Mouse (Mus musculus): ENCODE results near the gene Amacr. TPM values are rescaled to one million over a fixed set of nuclear protein-coding genes. Genes with fewer than 3 reads are reported as not detected.

The Amacr gene
- total and polyA plus RNA-seq, 3 experiments: 2.7 to 7.5 (median 4.7) TPM

GRCm38 (mm10) chr15:11037711-11038110 lies 56.2 kb downstream of the Amacr start, which contains the start of gene Rxfp3:
Gene Rxfp3 (minus strand): TSS chr15:11037991.
- Histone ChIP-seq H3K27me3 (ENCODE audit: insufficient read depth, low read length) (peaks cover 12% of the 10 kb centered on the region; the same call in 1 of the 2 replicates), H3K4me3 (ENCODE audit: low read depth, low read length) (no peak within 1 kb of the TSS)
- ATAC-seq (ENCODE audit: extremely low read depth, insufficient number of reproducible peaks, low FRiP score, poor library complexity, severe bottlenecking): no peak

GRCm38 (mm10) chr15:11038476-11038875 lies 56.9 kb downstream of the Amacr start:
- no peak for TF ChIP-seq GATA2 (IDR thresholded peaks at IDR 0.05; ENCODE audit: borderline replicate concordance, low read depth, low read length)
- TF ChIP-seq CTCF (IDR thresholded peaks at IDR 0.05; ENCODE audit: low read depth, low read length): peak; percentile 48; the same call in 1 of the 2 replicates
- Histone ChIP-seq H3K4me1 (ENCODE audit: insufficient read depth, low read depth, low read length) (peaks cover 4% of the 10 kb centered on the region; the same call in 1 of the 2 replicates), H3K4me3 (ENCODE audit: low read depth, low read length) (no peak overlapping the region), H3K27me3 (ENCODE audit: insufficient read depth, low read length) (peaks cover 12% of the 10 kb centered on the region; the same call in 1 of the 2 replicates), H3K9me3 (replicated peaks) (no peaks in the 10 kb centered on the region), H3K36me3 (replicated peaks) (no peaks in the 10 kb centered on the region)
- DNase-seq (ENCODE audit: low spot score): no peak
- no peak for ATAC-seq (ENCODE audit: extremely low read depth, insufficient number of reproducible peaks, low FRiP score, poor library complexity, severe bottlenecking)

More at GRCm38 (mm10) chr15:11037711-11038110, 56.2 kb downstream of the Amacr start, which contains the start of gene Rxfp3:
- DNase-seq (ENCODE audit: low spot score): no peak
- TF ChIP-seq CTCF (IDR thresholded peaks at IDR 0.05; ENCODE audit: low read depth, low read length) (no peak), TAL1 (conservative IDR thresholded peaks at IDR 0.05; ENCODE audit: low read depth, low read length) (no peak), POLR2AphosphoS5 (IDR thresholded peaks at IDR 0.05; ENCODE audit: insufficient replicate concordance, low read depth, low read length) (no peak), GATA2 (IDR thresholded peaks at IDR 0.05; ENCODE audit: borderline replicate concordance, low read depth, low read length) (no peak), GATA1 (IDR thresholded peaks at IDR 0.05; ENCODE audit: borderline replicate concordance, low read length) (no peak)
- Histone ChIP-seq H3K9me3 (replicated peaks) (no peaks in the 10 kb centered on the region), H3K4me1 (ENCODE audit: insufficient read depth, low read depth, low read length) (peaks cover 4% of the 10 kb centered on the region; the same call in 1 of the 2 replicates), H3K36me3 (replicated peaks) (no peaks in the 10 kb centered on the region)

GRCm38 (mm10) chr15:11040067-11040466 lies 58.5 kb downstream of the Amacr start:
- H3K36me3 ChIP-seq (replicated peaks): no peaks in the 10 kb centered on the region
- peaks cover 12% of the 10 kb centered on the region; the same call in 1 of the 2 replicates for H3K27me3 ChIP-seq (ENCODE audit: insufficient read depth, low read length)
- no peak overlapping the region for H3K4me3 ChIP-seq (ENCODE audit: low read depth, low read length)
- H3K9me3 ChIP-seq (replicated peaks): no peaks in the 10 kb centered on the region
- ATAC-seq (ENCODE audit: extremely low read depth, insufficient number of reproducible peaks, low FRiP score, poor library complexity, severe bottlenecking) (no peak), DNase-seq (ENCODE audit: low spot score) (no peak)
- peaks cover 4% of the 10 kb centered on the region; the same call in 1 of the 2 replicates for H3K4me1 ChIP-seq (ENCODE audit: insufficient read depth, low read depth, low read length)
- TF ChIP-seq GATA1 (IDR thresholded peaks at IDR 0.05; ENCODE audit: borderline replicate concordance, low read length): no peak
- TF ChIP-seq GATA2 (IDR thresholded peaks at IDR 0.05; ENCODE audit: borderline replicate concordance, low read depth, low read length): no peak

- H3K9me3 ChIP-seq (replicated peaks): no peaks in the 10 kb centered on the region
- no peak for ATAC-seq (ENCODE audit: extremely low read depth, insufficient number of reproducible peaks, low FRiP score, poor library complexity, severe bottlenecking)
- no peak for DNase-seq (ENCODE audit: low spot score)
- TF ChIP-seq TAL1 (conservative IDR thresholded peaks at IDR 0.05; ENCODE audit: low read depth, low read length): no peak
- TF ChIP-seq GATA1 (IDR thresholded peaks at IDR 0.05; ENCODE audit: borderline replicate concordance, low read length): no peak
- no peak for TF ChIP-seq CTCF (IDR thresholded peaks at IDR 0.05; ENCODE audit: low read depth, low read length)
- no peak for TF ChIP-seq POLR2AphosphoS5 (IDR thresholded peaks at IDR 0.05; ENCODE audit: insufficient replicate concordance, low read depth, low read length)
- TF ChIP-seq GATA2 (IDR thresholded peaks at IDR 0.05; ENCODE audit: borderline replicate concordance, low read depth, low read length): no peak
- H3K4me1 ChIP-seq (ENCODE audit: insufficient read depth, low read depth, low read length): peaks cover 4% of the 10 kb centered on the region; the same call in 1 of the 2 replicates
- no peak overlapping the region for H3K4me3 ChIP-seq (ENCODE audit: low read depth, low read length)
- H3K36me3 ChIP-seq (replicated peaks): no peaks in the 10 kb centered on the region
- H3K27me3 ChIP-seq (ENCODE audit: insufficient read depth, low read length): peaks cover 11% of the 10 kb centered on the region; the same call in 1 of the 2 replicates
Observed at GRCm38 (mm10) chr15:11041229-11041628, 59.7 kb downstream of the Amacr start.

GRCm38 (mm10) chr15:11042828-11043227 lies 61.3 kb downstream of the Amacr start:
- ATAC-seq (ENCODE audit: extremely low read depth, insufficient number of reproducible peaks, low FRiP score, poor library complexity, severe bottlenecking): no peak
- TF ChIP-seq GATA2 (IDR thresholded peaks at IDR 0.05; ENCODE audit: borderline replicate concordance, low read depth, low read length) (no peak), TAL1 (conservative IDR thresholded peaks at IDR 0.05; ENCODE audit: low read depth, low read length) (no peak), CTCF (IDR thresholded peaks at IDR 0.05; ENCODE audit: low read depth, low read length) (no peak), POLR2AphosphoS5 (IDR thresholded peaks at IDR 0.05; ENCODE audit: insufficient replicate concordance, low read depth, low read length) (no peak), GATA1 (IDR thresholded peaks at IDR 0.05; ENCODE audit: borderline replicate concordance, low read length) (no peak)
- Histone ChIP-seq H3K4me3 (ENCODE audit: low read depth, low read length) (no peak overlapping the region), H3K36me3 (replicated peaks) (no peaks in the 10 kb centered on the region), H3K4me1 (ENCODE audit: insufficient read depth, low read depth, low read length) (no peaks in the 10 kb centered on the region), H3K27me3 (ENCODE audit: insufficient read depth, low read length) (no peaks in the 10 kb centered on the region), H3K9me3 (replicated peaks) (no peaks in the 10 kb centered on the region)
- DNase-seq (ENCODE audit: low spot score): no peak

Other genes with a start within 250 kb of the Amacr start
- not detected in 2 replicates for gene C1qtnf3, start 29.4 kb upstream of the Amacr start, total RNA-seq (2014; fragmentation: Nextera tagmentation)
- not detected in 2 replicates for gene C1qtnf3, start 29.4 kb upstream of the Amacr start, total RNA-seq (2017)
- gene C1qtnf3, start 29.4 kb upstream of the Amacr start, polyA plus RNA-seq (2012): not detected in 2 replicates
- gene Slc45a2, start 19.0 kb downstream of the Amacr start, total RNA-seq (2014; fragmentation: Nextera tagmentation): not detected in 2 replicates
- 0.05 TPM in 1 of 2 replicates, not detected in the other for gene Slc45a2, start 19.0 kb downstream of the Amacr start, total RNA-seq (2017)
- not detected in 2 replicates for gene Slc45a2, start 19.0 kb downstream of the Amacr start, polyA plus RNA-seq (2012)
- not detected in 2 replicates for gene Rxfp3, start 56.2 kb downstream of the Amacr start, total RNA-seq (2014; fragmentation: Nextera tagmentation)
- 0.12 TPM in 1 of 2 replicates, not detected in the other for gene Rxfp3, start 56.2 kb downstream of the Amacr start, total RNA-seq (2017)
- gene Rxfp3, start 56.2 kb downstream of the Amacr start, polyA plus RNA-seq (2012): not detected in 2 replicates
- not detected in 2 replicates for gene Adamts12, start 83.0 kb downstream of the Amacr start, total RNA-seq (2014; fragmentation: Nextera tagmentation)
- gene Adamts12, start 83.0 kb downstream of the Amacr start, total RNA-seq (2017): 0.06 and 0.16 TPM in 2 replicates
- not detected in 2 replicates for gene Adamts12, start 83.0 kb downstream of the Amacr start, polyA plus RNA-seq (2012)

All from G1E (cell line).